Mouse (Mus musculus) embryonic facial prominence, embryonic 10.5 days (tissue): ENCODE measurements at regions not wholly inside any gene's neighbourhood (a gene's known extent, or its start where the extent isn't known, plus 50 kb on each side); places are given as distances from the start of the nearest gene placed in this dataset.

ENCODE experiments used
- DNase-seq: peaks from one replicate; pipeline ENCODE4 v3.0.0-alpha.2; 2017; ENCODE audit warnings: low spot score
- H3K27ac ChIP-seq: fragments of 300-500 bp; sonication (generic); replicated peaks from 2 replicates; pipeline ENCODE4 v1.5.1; 2016; ENCODE audit warnings: mild to moderate bottlenecking
- H3K27me3 ChIP-seq: fragments of 300-500 bp; sonication (generic); replicated peaks from 2 replicates; pipeline ENCODE4 v1.6.1; 2016; ENCODE audit warnings: low read depth, mild to moderate bottlenecking; ENCODE audit not compliant: poor library complexity, severe bottlenecking
- H3K36me3 ChIP-seq: fragments of 300-500 bp; sonication (generic); replicated peaks from 2 replicates; pipeline ENCODE4 v1.6.1; 2016; ENCODE audit warnings: mild to moderate bottlenecking, moderate library complexity
- H3K4me1 ChIP-seq: fragments of 300-500 bp; sonication (generic); 2 replicates; pipeline ENCODE4 v1.6.1; 2016
- H3K4me3 ChIP-seq: fragments of 300-500 bp; sonication (generic); 2 replicates; pipeline ENCODE4 v1.5.1; 2016; ENCODE audit warnings: mild to moderate bottlenecking, moderate library complexity
- H3K9me3 ChIP-seq: fragments of 300-500 bp; sonication (generic); 2 replicates; pipeline ENCODE4 v1.6.1; 2016; ENCODE audit warnings: mild to moderate bottlenecking
- WGBS: fragments of 180-500 bp; shearing (Covaris S2); methylation state at CpG from one replicate; pipeline ENCODE4 v1.1.7; 2016; 5-methylcytosine and 5-hydroxymethylcytosine counted together

DNA sequence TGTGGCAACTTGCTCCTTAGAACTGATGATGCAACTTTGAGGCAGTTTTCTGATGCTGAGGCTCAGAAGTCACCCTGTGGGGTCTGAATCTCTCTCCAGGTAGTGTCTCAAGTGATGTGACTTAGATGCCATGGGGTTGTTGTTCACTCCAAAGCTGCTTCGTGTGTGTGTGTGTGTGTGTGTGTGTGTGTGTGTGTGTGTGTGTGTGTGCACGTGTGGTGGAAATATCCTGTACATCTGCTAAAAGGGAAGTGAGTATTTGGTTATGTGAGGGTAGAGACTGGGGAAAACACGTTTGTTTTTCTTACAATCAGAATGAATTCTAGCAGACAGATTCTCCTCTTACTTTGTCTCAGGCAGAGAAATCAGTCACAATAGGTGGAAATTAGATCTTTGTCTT lies 276.5 kb downstream of the Insc start:
- Histone ChIP-seq H3K4me3 (no peak overlapping the region), H3K27me3 (no peaks in the 10 kb centered on the region), H3K36me3 (no peaks in the 10 kb centered on the region), H3K9me3 (no peaks in the 10 kb centered on the region), H3K4me1 (no peaks in the 10 kb centered on the region), H3K27ac (no peak overlapping the region)
- 69% methylated on average over 3 of the region's 3 CpGs for WGBS
- DNase-seq = no peak

DNA sequence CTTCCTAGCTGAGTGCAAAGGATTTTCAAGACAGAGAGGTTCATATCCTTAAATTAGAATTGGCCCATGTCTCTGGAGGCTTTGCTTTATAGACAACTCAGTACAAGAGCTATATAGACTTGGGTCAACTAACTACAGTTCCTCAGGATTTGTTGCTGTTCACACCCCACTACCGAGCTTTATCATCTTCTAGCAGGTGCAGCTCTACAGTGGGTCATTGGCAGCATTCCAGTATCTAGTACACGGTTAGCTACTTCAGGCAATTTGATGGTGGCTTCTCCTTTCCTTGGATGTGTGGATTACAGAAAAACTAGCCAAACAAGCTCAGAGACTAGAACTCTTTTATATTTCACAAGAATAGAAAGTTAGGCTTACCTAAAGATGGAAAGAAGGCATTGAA lies 282.3 kb downstream of the Insc start:
- no peak overlapping the region for H3K4me3 ChIP-seq
- no peak overlapping the region for H3K27ac ChIP-seq
- no peaks in the 10 kb centered on the region for H3K4me1 ChIP-seq
- H3K27me3 ChIP-seq = no peaks in the 10 kb centered on the region
- no peaks in the 10 kb centered on the region for H3K36me3 ChIP-seq
- WGBS = 88% methylated on average over 2 of the region's 2 CpGs
- DNase-seq = no peak
- H3K9me3 ChIP-seq = no peaks in the 10 kb centered on the region

DNA sequence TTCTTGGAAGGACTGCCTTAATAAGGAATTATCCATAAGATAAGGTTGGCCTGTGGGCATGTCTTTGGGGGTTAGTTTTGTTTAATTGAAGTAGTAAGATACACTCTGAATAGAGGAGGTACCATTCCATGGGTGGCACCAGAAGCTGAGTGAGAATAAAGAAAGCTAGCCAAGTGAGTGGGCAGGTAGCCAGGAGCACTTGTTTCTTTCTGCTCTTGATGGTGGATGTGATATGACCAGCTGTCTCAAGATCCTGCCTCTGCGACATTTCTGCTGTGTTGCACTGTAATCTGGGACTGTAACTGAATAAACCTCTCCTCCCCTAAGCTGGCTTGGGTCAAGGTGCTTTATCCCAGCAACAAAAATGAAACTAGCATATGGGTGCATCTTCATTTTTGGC lies 284.2 kb downstream of the Insc start:
- H3K9me3 ChIP-seq = no peaks in the 10 kb centered on the region
- DNase-seq = no peak

DNA sequence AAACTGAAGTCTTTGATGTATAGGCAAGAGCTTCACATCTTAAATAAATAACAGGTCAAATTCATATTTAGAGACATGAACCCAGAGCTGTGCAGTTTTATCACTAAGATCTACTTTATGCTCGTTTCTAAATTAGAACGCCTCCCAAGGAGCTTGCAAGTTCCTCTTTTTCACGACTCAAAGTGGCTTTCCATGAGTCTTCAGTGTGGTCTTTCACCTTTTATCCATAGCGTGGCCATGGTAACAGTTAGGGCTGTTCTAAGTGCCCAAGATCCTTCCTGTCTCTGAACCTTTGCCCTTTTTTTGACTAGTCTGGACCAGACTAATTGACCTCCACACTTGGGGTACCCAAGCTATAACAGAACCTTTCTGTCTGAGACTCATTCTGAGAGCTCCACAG lies 290.5 kb downstream of the Insc start:
- no peaks in the 10 kb centered on the region for H3K36me3 ChIP-seq
- no peaks in the 10 kb centered on the region for H3K4me1 ChIP-seq
- no peak for DNase-seq
- H3K9me3 ChIP-seq = no peaks in the 10 kb centered on the region
- H3K4me3 ChIP-seq = no peak overlapping the region
- WGBS = 71% methylated on average over 4 of the region's 4 CpGs
- no peak overlapping the region for H3K27ac ChIP-seq
- no peaks in the 10 kb centered on the region for H3K27me3 ChIP-seq

More for the DNA sequence above, 284.2 kb downstream of the Insc start:
- Histone ChIP-seq H3K36me3 (no peaks in the 10 kb centered on the region), H3K4me3 (no peak overlapping the region), H3K27ac (no peak overlapping the region), H3K27me3 (no peaks in the 10 kb centered on the region), H3K4me1 (no peaks in the 10 kb centered on the region)
- WGBS = 86% methylated on average over 1 of the region's 1 CpGs

DNA sequence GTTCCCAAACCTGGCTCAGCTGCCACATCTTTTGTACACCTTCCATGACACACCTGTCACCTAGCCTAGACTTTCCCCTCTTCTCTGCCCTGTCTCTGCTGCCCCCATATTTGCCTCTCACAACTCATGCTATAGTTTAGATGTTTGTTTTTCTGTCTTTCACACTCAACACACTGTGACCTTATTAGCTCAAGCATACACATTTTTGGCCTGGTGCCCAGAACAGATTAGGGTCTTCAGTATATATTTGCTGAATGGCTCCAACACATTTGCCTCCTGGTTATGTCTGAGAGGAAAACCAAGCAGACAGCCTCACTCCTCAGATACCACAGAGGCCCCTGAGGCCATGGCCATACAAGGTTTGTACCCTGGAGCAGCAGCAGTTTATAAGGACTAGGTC lies 312.0 kb downstream of the Insc start:
- Histone ChIP-seq H3K36me3 (no peaks in the 10 kb centered on the region), H3K9me3 (no peaks in the 10 kb centered on the region), H3K27ac (no peak overlapping the region), H3K4me1 (peaks cover 20% of the 10 kb centered on the region), H3K4me3 (no peak overlapping the region), H3K27me3 (peaks cover 24% of the 10 kb centered on the region)
- DNase-seq = no peak

DNA sequence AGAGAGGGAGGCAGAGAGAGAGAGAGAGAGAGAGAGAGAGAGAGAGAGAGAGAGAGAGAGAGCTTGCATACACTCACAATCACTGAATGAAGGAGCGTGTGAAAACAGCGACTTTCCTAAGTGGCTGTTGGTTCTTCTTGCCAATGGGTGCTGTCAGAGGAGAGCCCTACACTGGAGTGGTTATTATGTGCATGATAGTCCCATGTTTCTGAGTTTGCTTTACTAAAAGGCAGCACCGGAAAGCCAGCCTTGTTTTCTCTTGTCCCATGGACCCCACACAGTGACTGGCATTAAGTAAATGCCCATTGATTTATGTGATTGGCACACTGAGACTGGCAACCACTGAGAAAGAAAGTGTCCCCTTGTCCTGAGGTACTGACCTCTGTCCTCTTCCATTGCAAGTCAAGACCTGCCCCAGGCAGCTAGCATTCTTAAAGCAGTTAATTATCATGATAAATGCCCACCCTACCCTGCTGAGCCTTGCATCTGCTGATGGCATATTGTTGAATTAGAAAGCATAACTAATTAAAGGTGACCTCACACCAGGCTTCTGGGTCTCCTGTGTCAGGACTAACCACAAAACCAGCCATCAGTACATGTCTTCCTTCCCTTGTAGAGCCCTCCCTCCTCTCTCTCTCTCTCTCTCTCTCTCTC lies 313.6 kb downstream of the Insc start:
- no peak for DNase-seq
- peaks cover 20% of the 10 kb centered on the region for H3K4me1 ChIP-seq
- H3K27ac ChIP-seq = no peak overlapping the region
- H3K27me3 ChIP-seq = peaks cover 30% of the 10 kb centered on the region
- no peaks in the 10 kb centered on the region for H3K9me3 ChIP-seq
- H3K36me3 ChIP-seq = no peaks in the 10 kb centered on the region
- 16% methylated on average over 3 of the region's 3 CpGs for WGBS
- no peak overlapping the region for H3K4me3 ChIP-seq

DNA sequence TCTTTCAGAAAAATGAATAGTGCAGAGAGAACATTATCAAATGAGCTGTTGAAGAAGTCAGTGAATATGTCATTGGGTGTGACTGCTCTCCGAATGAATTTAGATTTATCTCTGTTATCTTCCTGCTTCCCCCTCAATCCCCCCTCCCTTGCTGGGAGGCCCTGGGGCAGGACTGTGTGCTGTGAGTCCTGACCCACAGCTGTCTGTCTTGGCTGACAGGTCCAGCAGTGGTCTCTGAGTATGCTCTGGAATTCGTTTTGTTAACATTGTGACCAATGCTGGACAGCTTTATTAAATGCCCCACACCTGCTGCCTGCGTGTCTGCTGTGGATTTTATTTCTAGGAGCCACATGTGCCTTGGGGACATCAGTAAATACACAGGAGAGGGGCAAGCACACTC lies 314.2 kb downstream of the Insc start:
- H3K27ac ChIP-seq = no peak overlapping the region
- WGBS = 17% methylated on average over 3 of the region's 3 CpGs
- H3K27me3 ChIP-seq = peaks cover 34% of the 10 kb centered on the region
- peaks cover 20% of the 10 kb centered on the region for H3K4me1 ChIP-seq
- no peaks in the 10 kb centered on the region for H3K36me3 ChIP-seq
- H3K4me3 ChIP-seq = no peak overlapping the region
- no peaks in the 10 kb centered on the region for H3K9me3 ChIP-seq
- DNase-seq = no peak

DNA sequence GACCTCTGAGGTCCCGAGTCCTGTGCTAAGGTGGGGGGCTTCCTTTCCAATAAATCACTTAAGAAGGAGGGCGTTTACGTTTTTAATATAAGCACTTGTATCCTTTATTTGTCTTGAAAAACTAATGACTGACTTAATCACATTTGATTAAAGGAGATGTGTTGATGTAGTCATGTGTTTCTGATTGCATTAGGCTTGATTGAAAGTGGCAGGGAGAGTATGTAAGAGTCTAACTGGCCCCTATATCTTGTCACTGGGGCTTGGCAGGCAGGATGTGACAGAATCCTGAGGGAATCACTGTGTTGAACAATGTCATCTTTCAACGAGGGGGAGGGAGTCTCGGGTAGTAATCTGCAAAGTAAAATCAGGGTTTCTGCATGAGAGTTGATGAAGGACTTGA lies 316.7 kb downstream of the Insc start:
- H3K4me1 ChIP-seq = peaks cover 20% of the 10 kb centered on the region
- no peaks in the 10 kb centered on the region for H3K9me3 ChIP-seq
- no peak overlapping the region for H3K27ac ChIP-seq
- H3K4me3 ChIP-seq = no peak overlapping the region
- DNase-seq = no peak
- H3K36me3 ChIP-seq = no peaks in the 10 kb centered on the region
- H3K27me3 ChIP-seq = peaks cover 37% of the 10 kb centered on the region
- WGBS = 38% methylated on average over 5 of the region's 5 CpGs

DNA sequence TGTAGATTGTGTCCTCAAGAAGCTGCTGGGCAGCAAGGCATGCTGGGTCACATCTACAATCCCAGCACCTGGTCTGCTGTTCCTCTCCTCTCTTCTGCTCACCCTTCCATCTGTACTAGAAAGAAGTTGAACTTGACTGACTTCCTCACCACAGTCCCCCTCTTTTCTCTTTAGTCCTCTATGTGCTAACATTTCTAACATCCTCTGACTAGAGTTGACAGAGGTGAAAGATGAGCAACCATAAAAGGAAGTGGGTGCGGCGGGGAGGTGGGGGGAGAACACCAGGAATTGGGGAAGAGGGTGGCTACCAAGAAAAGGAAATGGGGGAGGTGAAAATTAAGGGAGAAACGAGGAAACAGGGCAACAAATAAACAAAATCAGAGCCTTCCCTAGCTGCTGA lies 319.3 kb downstream of the Insc start:
- Histone ChIP-seq H3K36me3 (no peaks in the 10 kb centered on the region), H3K9me3 (no peaks in the 10 kb centered on the region), H3K4me3 (no peak overlapping the region), H3K27ac (no peak overlapping the region), H3K4me1 (peaks cover 4% of the 10 kb centered on the region), H3K27me3 (peaks cover 28% of the 10 kb centered on the region)
- WGBS = 61% methylated on average over 3 of the region's 3 CpGs
- DNase-seq = no peak

DNA sequence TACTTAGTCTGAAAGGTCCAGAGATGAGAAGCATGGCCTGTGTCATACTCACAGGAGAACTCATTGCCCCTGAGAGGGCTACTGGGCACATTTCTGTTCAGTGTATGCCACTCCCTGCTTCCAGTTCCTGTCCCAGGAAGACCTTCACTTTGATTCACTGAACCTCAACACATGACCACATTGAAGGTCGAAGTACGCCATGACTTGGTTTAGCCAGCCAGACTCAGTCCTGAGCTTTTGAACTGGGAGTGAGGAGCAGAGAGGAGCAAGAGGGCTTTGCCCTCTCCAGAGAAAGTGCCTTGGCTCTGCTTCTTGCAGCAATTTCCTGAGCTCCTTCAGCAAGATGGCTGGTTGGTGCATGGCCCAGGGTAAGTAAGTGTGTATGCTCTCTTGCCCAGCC lies 324.1 kb downstream of the Insc start:
- WGBS = 96% methylated on average over 2 of the region's 2 CpGs
- Histone ChIP-seq H3K27me3 (peaks cover 3% of the 10 kb centered on the region; the same call in 1 of the 2 replicates), H3K4me1 (peaks cover 8% of the 10 kb centered on the region), H3K4me3 (no peak overlapping the region), H3K27ac (no peak overlapping the region), H3K9me3 (no peaks in the 10 kb centered on the region), H3K36me3 (no peaks in the 10 kb centered on the region)
- no peak for DNase-seq

DNA sequence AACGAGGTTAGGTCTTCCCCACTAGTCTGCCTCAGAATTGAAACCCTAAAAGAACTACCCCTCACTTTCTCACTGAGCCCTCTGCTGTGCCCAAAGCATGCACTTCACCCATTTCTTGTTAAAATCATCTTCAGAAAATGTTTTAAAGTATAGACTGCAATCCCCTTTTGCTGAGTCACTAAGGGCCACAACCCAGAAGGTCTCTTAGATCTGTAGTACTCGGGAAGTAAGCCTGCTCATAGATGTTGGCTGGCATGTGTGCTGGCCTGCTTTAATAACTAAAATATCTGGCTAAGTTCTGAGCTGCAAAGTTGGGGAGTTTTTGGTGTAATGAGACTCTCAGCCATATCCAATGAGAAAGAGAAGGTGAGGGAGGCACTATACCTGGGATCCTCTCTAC lies 329.9 kb downstream of the Insc start:
- 85% methylated on average over 2 of the region's 2 CpGs for WGBS
- Histone ChIP-seq H3K9me3 (no peaks in the 10 kb centered on the region), H3K4me1 (peaks cover 8% of the 10 kb centered on the region), H3K27me3 (no peaks in the 10 kb centered on the region; the same call in 1 of the 2 replicates), H3K27ac (no peak overlapping the region), H3K36me3 (no peaks in the 10 kb centered on the region), H3K4me3 (no peak overlapping the region)
- no peak for DNase-seq

DNA sequence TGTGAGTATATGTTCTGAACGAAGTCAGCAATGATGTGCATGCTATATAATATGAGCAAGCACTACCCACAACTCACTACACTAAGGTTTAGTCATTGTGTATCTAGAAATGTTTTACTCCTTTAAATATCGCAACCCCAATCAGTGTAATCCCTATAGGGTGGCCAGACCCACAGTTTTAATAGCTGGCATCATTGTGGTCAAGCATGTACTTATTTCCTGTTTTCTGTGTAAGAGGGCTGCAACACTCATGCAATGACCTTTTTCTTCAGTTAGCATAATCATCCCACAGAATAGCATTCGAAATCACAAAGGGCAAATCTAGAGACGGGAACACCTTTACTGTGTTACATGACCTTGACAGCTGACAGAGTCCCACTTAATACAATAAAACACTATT lies 333.3 kb downstream of the Insc start:
- Histone ChIP-seq H3K9me3 (no peaks in the 10 kb centered on the region), H3K27me3 (no peaks in the 10 kb centered on the region; the same call in 1 of the 2 replicates), H3K4me3 (no peak overlapping the region), H3K36me3 (no peaks in the 10 kb centered on the region), H3K4me1 (peaks cover 8% of the 10 kb centered on the region), H3K27ac (no peak overlapping the region)
- DNase-seq = no peak
- WGBS = 95% methylated on average over 4 of the region's 4 CpGs

DNA sequence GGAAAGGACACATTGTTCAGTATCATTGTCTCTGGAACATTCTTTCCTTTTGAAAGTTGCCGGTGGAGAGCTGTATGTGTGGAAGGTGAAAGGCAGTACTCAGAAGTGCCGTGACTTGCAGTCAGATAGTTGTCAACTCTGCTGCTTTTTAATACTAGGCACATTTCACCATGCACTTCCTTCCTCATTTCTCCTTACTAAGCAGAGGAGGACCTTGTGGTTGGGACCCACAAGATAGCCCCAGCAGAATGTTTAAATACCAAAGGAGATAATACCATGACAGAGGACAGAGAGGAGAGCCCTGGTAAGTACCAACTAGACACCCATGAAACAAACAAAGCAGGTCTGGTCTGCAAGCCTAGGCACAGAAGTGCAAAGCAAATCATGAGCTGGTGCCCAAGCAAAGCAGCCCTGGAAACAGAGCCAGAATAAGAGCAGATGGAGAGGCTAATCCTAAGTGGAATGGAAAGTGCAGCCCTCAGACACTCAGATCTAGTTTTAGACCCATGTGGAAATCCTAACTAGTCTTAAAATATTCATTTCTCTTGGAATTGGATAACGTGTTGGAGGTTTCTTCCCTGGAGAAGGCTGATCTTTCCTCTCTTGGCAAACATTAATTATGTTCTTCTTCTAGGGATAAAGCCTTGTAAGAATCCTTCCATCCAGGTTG lies 341.4 kb downstream of the Insc start:
- no peak for DNase-seq
- no peaks in the 10 kb centered on the region for H3K27me3 ChIP-seq
- no peak overlapping the region for H3K27ac ChIP-seq
- no peaks in the 10 kb centered on the region for H3K9me3 ChIP-seq
- H3K4me1 ChIP-seq = no peaks in the 10 kb centered on the region
- H3K36me3 ChIP-seq = no peaks in the 10 kb centered on the region
- H3K4me3 ChIP-seq = no peak overlapping the region
- 85% methylated on average over 3 of the region's 3 CpGs for WGBS
